Mouse (Mus musculus) olfactory bulb, adult 2 months (tissue): ENCODE results near the gene Mthfd1l.

Experiments
- CTCF ChIP-seq: fragments of 200-500 bp; IDR thresholded peaks from 2 replicates; pipeline ENCODE4 v1.5.1; 2012; ENCODE audit warnings: low read depth, mild to moderate bottlenecking, low read length, moderate library complexity; ENCODE audit not compliant: insufficient read depth
- POLR2A ChIP-seq: fragments of 200-500 bp; IDR thresholded peaks from 2 replicates; pipeline ENCODE4 v1.6.1; 2012; ENCODE audit warnings: mild to moderate bottlenecking, low read depth, low read length, moderate library complexity; ENCODE audit not compliant: insufficient read depth

GRCm38 (mm10) chr10:4071845-4072345 is 99.0 kb downstream of the Mthfd1l start:
- TF ChIP-seq CTCF (no peak), POLR2A (no peak)
